43 mouse cellular contexts compared by ENCODE assay signal in the genomic region with DNA sequence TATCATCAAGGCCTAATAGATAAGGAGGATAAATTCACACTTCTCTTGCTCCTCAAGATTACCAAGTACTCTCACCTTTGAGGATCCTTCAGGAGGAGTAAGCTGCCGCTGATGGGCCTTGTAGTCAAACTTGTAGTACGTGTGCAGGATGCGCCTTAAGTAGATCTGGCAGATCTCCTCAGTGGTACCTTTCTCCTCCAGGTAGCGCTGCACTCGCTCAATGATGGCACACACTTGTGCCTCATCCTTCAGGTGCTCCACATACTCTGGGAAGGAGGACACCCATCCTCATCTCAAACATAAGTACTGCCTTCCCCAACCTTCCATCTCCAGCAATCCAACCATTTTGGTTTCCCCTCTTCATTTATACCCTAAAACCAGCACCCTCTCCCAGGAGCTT. TPM values are rescaled to one million over a fixed set of nuclear protein-coding genes. Genes with fewer than 3 reads are reported as not detected.
"Had no signal": no experiment of that assay in that cellular context is flagged by ENCODE, and none has a peak within 500 bp of the region (broad histone marks: within the 10 kb centered on the region; RNA-seq: fewer than 3 reads in every experiment).

No protein-coding gene starts in this region.

- H3K9ac ChIP-seq: limb, embryonic 12.5 days; limb, embryonic 13.5 days; limb, embryonic 15.5 days; liver, embryonic 12.5 days; liver, embryonic 13.5 days; liver, embryonic 14.5 days; liver, embryonic 15.5 days; liver, postnatal 0 days; lung, embryonic 14.5 days; lung, embryonic 15.5 days; midbrain, embryonic 12.5 days; midbrain, embryonic 13.5 days; midbrain, embryonic 15.5 days; neural tube, embryonic 12.5 days had no signal

- H3K4me1 ChIP-seq: limb, embryonic 10.5 days; limb, embryonic 12.5 days; limb, embryonic 13.5 days; limb, embryonic 15.5 days; liver, embryonic 12.5 days; liver, embryonic 13.5 days; liver, embryonic 15.5 days; lung, embryonic 15.5 days; midbrain, embryonic 10.5 days; midbrain, embryonic 12.5 days; midbrain, embryonic 13.5 days; midbrain, embryonic 15.5 days; neural tube, embryonic 12.5 days had no signal

- H3K9me3 ChIP-seq: limb, embryonic 10.5 days; limb, embryonic 12.5 days; limb, embryonic 13.5 days; limb, embryonic 15.5 days; liver, embryonic 12.5 days; liver, embryonic 13.5 days; liver, embryonic 15.5 days; lung, embryonic 15.5 days; megakaryocyte, embryonic 14.5 days; midbrain, embryonic 10.5 days; midbrain, embryonic 12.5 days; midbrain, embryonic 13.5 days; midbrain, embryonic 15.5 days; neural tube, embryonic 12.5 days had no signal

- H3K27me3 ChIP-seq: limb, embryonic 12.5 days; limb, embryonic 13.5 days; limb, embryonic 15.5 days; liver, embryonic 12.5 days; liver, embryonic 13.5 days; liver, embryonic 15.5 days; lung, embryonic 15.5 days; megakaryocyte, embryonic 14.5 days; midbrain, embryonic 12.5 days; midbrain, embryonic 13.5 days; midbrain, embryonic 15.5 days; neural tube, embryonic 12.5 days had no signal

- H3K4me3 ChIP-seq: limb, embryonic 10.5 days; limb, embryonic 12.5 days; limb, embryonic 13.5 days; limb, embryonic 15.5 days; liver, embryonic 12.5 days; liver, embryonic 13.5 days; liver, embryonic 15.5 days; lung, embryonic 15.5 days; megakaryocyte, embryonic 14.5 days; midbrain, embryonic 10.5 days; midbrain, embryonic 12.5 days; midbrain, embryonic 13.5 days; midbrain, embryonic 15.5 days; neural tube, embryonic 12.5 days had no signal

- H3K27ac ChIP-seq: limb, embryonic 10.5 days; limb, embryonic 12.5 days; limb, embryonic 13.5 days; limb, embryonic 15.5 days; liver, embryonic 12.5 days; liver, embryonic 13.5 days; liver, embryonic 14.5 days; liver, embryonic 15.5 days; lung, embryonic 15.5 days; macrophage; midbrain, embryonic 10.5 days; midbrain, embryonic 12.5 days; midbrain, embryonic 13.5 days; midbrain, embryonic 15.5 days; neural tube, embryonic 12.5 days had no signal

- DNase-seq: left cerebral cortex, postnatal 4 days; liver; liver, embryonic 13.5 days; liver, postnatal 0 days; lung, adult 18-20 months; lung, adult 2 months; lung, embryonic 14.5 days; lung, postnatal 10 days; lung, postnatal 14 days; lung, postnatal 36 days; lung, postnatal 4 days; midbrain, embryonic 14.5 days had no signal

- ATAC-seq: liver, embryonic 12.5 days; liver, postnatal 0 days; lung, postnatal 0 days; midbrain, embryonic 13.5 days; midbrain, embryonic 15.5 days; midbrain, embryonic 16.5 days had no signal

- H3K4me2 ChIP-seq: limb, embryonic 12.5 days; limb, embryonic 13.5 days; limb, embryonic 15.5 days; liver, embryonic 11.5 days; liver, embryonic 12.5 days; liver, embryonic 13.5 days; liver, embryonic 15.5 days; lung, embryonic 14.5 days; lung, embryonic 15.5 days; midbrain, embryonic 11.5 days; midbrain, embryonic 12.5 days; midbrain, embryonic 13.5 days; midbrain, embryonic 15.5 days; neural tube, embryonic 12.5 days had no signal

RNA-seq across cellular contexts. Expression of gene Apobr, which starts 28.1 kb away (rescaled TPM):
- total RNA-seq: midbrain, postnatal 0 days had no signal

RNA-seq across cellular contexts. Expression of gene Il27, which starts 38.1 kb away (rescaled TPM):
- total RNA-seq: left cerebral cortex, adult 8-10 months; left cerebral cortex, postnatal 10 days; left cerebral cortex, postnatal 14 days; left cerebral cortex, postnatal 25 days; left cerebral cortex, postnatal 36 days; left cerebral cortex, postnatal 4 days; liver, adult 2 months; megakaryocyte-erythroid progenitor cell, adult 5-6 weeks; midbrain, postnatal 0 days had no signal
- polyA plus RNA-seq: limb, embryonic 10.5 days; limb, embryonic 11.5 days; limb, embryonic 12.5 days; limb, embryonic 13.5 days; limb, embryonic 14.5 days; limb, embryonic 15.5 days; liver, embryonic 11.5 days; liver, embryonic 12.5 days; liver, embryonic 13.5 days; lung, embryonic 14.5 days; lung, embryonic 15.5 days; lung, embryonic 16.5 days; midbrain, embryonic 10.5 days; midbrain, embryonic 11.5 days; midbrain, embryonic 12.5 days; midbrain, embryonic 13.5 days; midbrain, embryonic 14.5 days; midbrain, embryonic 15.5 days; midbrain, embryonic 16.5 days; midbrain, postnatal 0 days; neural tube, embryonic 11.5 days; neural tube, embryonic 12.5 days had no signal
